Mouse (Mus musculus): Measurements from ENCODE around the gene Pex10. TPM values are rescaled to one million over a fixed set of nuclear protein-coding genes. Genes with fewer than 3 reads are reported as not detected.
A peak's percentile ranks its signal among the peaks of the same experiment; 100 is the strongest.

Gene Pex10
- polyA plus RNA-seq, 1 experiment from 2014 or later = 20.6 TPM

DNA sequence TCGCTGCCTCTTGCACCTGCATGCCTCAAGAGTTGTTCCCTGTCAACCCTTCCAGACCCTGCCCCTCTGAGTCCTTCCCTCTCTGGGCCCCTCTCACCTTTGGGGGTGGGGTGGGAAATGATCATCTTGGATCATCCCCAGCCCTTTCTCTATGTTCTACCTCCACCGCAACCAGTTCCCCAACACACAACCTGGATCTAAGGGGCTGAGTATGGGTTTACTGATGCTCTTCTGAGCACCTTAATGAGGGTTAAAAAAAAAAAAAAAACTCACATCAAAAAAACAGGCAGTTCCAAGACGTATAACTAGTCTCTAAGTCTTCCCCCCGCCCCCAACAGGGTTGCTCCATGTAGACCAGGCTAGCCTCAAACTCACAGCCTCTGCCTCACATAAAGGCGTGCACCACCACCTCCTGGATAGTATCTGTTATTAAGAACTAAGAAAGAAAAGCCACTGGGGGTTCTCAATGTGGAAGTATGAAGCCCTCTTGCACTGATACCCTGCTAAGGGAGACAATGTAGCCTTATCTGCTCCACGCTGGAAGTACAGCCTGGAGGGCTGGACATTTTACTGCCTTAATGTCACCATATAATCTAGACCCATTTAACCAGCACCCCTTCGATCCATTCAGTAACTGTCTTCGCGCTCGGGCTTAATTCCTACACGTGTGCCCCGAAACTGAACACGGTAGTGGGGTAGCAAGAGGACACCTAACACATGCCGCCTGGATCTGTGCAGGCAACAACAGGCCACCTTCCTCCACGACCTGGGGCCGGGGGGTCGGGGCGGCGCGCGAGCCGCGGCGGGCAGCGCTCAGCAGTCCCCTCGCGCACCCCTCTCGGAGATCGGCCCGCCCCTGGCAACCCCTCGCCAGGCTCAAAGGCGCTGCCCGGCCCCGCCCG, 18.6 kb downstream of the Pex10 start:
- Histone ChIP-seq H3K9ac (ENCODE audit: low read depth, low read length) (peak overlapping the region; percentile 97), H3K4me2 (ENCODE audit: low read length) (peak overlapping the region; percentile 91), H3K4me1 (ENCODE audit: control insufficient read depth, insufficient read depth, low read depth, low read length) (peaks cover 23% of the 10 kb centered on the region), H3K27ac (ENCODE audit: low read depth, low read length) (peak overlapping the region; percentile 94), H3K27me3 (replicated peaks; ENCODE audit: control insufficient read depth, insufficient read depth, low read length) (no peaks in the 10 kb centered on the region), H3K4me3 (ENCODE audit: low read length) (peak overlapping the region; percentile 69), H3K36me3 (ENCODE audit: control insufficient read depth, insufficient read depth, low read length) (peaks cover 19% of the 10 kb centered on the region; the same call in 1 of the 2 replicates), H3K9me3 (ENCODE audit: control insufficient read depth, low read length) (no peaks in the 10 kb centered on the region)
- ATAC-seq = no peak; the same call in none of the 2 replicates
- 6% methylated on average over 35 of the region's 35 CpGs for WGBS

DNA sequence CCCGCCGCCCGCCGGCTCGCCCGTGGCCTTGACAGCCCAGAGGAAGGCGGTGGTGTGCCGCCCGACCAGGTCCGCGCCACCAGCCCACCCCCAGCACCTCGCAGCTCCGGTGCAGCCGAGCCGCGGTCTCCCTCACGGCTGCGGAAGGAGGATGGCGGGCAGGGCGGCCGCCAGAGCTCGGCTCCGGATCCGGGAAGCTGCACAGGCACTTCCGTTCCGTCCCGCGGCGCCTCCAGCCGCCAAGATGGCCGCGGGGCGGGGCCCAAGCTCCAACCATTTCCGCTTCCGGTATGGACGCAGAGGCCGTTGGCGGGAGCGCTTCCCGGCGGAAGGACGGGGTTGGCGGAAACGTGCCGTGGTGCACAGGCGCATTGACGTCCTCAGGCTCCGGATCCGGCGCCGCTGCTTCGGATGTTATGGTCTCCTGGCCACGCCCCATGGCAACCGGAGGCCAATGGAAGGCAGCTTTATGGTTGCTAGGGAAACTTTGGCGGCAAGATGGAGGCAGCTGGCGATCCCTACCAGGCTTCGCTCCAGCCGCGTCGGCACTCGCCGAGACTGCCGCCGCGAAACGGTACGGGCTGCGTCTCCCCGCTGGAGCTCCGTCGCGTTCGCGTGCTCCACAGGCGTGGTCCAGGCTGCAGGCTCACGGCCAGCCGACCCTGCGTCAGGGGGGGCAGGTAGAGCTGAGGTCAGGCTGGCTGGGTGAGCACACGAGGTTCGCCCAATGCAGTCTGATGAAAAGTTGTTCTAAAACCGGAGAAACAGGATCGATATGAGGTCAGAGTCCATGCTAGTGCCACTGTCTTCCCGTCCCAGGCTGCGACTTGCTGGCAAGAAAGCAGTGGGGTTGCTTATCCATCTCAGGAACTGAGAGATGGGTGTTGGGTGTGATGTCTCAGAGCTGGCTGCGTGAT, 19.6 kb downstream of the Pex10 start, which contains the start of the genes Rer1 and Morn1:
Gene Rer1 (minus strand): TSS at position 275 of the 917 bp plus-strand sequence.
Gene Morn1 (plus strand): TSS at position 470 of the 917 bp plus-strand sequence.
- H3K9me3 ChIP-seq (ENCODE audit: control insufficient read depth, low read length) = no peaks in the 10 kb centered on the region
- WGBS = under 1% methylated on average over 66 of the region's 85 CpGs

DNA sequence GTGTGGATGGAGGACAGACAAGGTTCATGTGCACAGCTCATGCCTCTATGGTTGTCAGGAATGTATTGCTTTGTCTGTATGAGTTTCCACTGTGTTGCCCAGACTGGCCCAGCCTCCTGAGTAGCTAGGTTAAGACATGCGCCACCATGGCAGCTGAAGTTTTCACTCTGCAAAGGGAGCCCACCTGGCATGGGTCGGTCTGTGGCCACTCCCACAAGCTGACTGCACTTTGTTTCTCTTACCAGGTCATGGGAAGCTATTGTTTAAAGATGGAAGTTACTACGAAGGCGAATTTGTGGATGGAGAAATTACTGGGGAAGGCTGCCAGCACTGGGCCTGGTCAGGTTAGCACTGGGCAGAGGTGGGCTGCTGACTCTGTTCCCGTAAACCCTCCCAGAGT, 22.4 kb downstream of the Pex10 start:
- 88% methylated on average over 5 of the region's 5 CpGs for WGBS
- Histone ChIP-seq H3K4me1 (ENCODE audit: control insufficient read depth, insufficient read depth, low read depth, low read length) (peaks cover 20% of the 10 kb centered on the region), H3K4me2 (ENCODE audit: low read length) (no peak overlapping the region), H3K4me3 (ENCODE audit: low read length) (no peak overlapping the region), H3K27me3 (replicated peaks; ENCODE audit: control insufficient read depth, insufficient read depth, low read length) (no peaks in the 10 kb centered on the region), H3K36me3 (ENCODE audit: control insufficient read depth, insufficient read depth, low read length) (0 out of 2 replicates have a peak, but pooled peaks cover 4% of the 10 kb centered on the region), H3K9ac (ENCODE audit: low read depth, low read length) (no peak overlapping the region), H3K27ac (ENCODE audit: low read depth, low read length) (no peak overlapping the region), H3K9me3 (ENCODE audit: control insufficient read depth, low read length) (no peaks in the 10 kb centered on the region)
- ATAC-seq = no peak

More for the DNA sequence above, 19.6 kb downstream of the Pex10 start, which contains the start of the genes Rer1 and Morn1:
- Histone ChIP-seq H3K27ac (ENCODE audit: low read depth, low read length) (peak within 1 kb of the TSS; percentile 94), H3K4me1 (ENCODE audit: control insufficient read depth, insufficient read depth, low read depth, low read length) (peaks cover 23% of the 10 kb centered on the region), H3K4me3 (ENCODE audit: low read length) (peak within 1 kb of the TSS; percentile 69), H3K4me2 (ENCODE audit: low read length) (peak within 1 kb of the TSS; percentile 91), H3K36me3 (ENCODE audit: control insufficient read depth, insufficient read depth, low read length) (peaks cover 14% of the 10 kb centered on the region; the same call in 1 of the 2 replicates), H3K9ac (ENCODE audit: low read depth, low read length) (peak within 1 kb of the TSS; percentile 97), H3K27me3 (replicated peaks; ENCODE audit: control insufficient read depth, insufficient read depth, low read length) (no peaks in the 10 kb centered on the region)
- ATAC-seq = peak; percentile 97

DNA sequence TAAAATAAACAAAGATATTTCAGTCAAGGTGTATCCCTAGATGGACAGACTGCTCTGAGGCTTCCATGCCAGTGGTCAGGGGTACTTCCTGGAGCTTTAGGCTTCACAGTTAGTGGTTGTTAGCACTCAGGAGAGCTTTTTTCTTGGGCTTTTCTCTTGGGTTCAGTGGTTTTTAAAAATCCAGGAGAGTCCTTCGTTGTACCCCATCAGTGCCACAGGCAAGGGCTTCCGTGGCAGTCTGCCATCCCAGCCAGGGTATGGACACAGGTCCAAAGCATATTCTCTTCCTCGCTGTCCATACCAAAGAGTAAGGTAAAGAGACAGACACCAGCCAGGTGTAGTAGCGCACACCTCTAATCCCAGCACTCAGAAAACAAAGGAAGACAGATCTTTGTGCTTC, 23.3 kb downstream of the Pex10 start:
- no peaks in the 10 kb centered on the region for H3K9me3 ChIP-seq (ENCODE audit: control insufficient read depth, low read length)
- peaks cover 12% of the 10 kb centered on the region for H3K4me1 ChIP-seq (ENCODE audit: control insufficient read depth, insufficient read depth, low read depth, low read length)
- 95% methylated on average over 4 of the region's 4 CpGs for WGBS
- H3K27me3 ChIP-seq (replicated peaks; ENCODE audit: control insufficient read depth, insufficient read depth, low read length) = no peaks in the 10 kb centered on the region
- H3K4me2 ChIP-seq (ENCODE audit: low read length) = no peak overlapping the region
- H3K4me3 ChIP-seq (ENCODE audit: low read length) = no peak overlapping the region
- H3K27ac ChIP-seq (ENCODE audit: low read depth, low read length) = no peak overlapping the region
- 0 out of 2 replicates have a peak, but pooled peaks cover 4% of the 10 kb centered on the region for H3K36me3 ChIP-seq (ENCODE audit: control insufficient read depth, insufficient read depth, low read length)
- no peak overlapping the region for H3K9ac ChIP-seq (ENCODE audit: low read depth, low read length)
- ATAC-seq = no peak

DNA sequence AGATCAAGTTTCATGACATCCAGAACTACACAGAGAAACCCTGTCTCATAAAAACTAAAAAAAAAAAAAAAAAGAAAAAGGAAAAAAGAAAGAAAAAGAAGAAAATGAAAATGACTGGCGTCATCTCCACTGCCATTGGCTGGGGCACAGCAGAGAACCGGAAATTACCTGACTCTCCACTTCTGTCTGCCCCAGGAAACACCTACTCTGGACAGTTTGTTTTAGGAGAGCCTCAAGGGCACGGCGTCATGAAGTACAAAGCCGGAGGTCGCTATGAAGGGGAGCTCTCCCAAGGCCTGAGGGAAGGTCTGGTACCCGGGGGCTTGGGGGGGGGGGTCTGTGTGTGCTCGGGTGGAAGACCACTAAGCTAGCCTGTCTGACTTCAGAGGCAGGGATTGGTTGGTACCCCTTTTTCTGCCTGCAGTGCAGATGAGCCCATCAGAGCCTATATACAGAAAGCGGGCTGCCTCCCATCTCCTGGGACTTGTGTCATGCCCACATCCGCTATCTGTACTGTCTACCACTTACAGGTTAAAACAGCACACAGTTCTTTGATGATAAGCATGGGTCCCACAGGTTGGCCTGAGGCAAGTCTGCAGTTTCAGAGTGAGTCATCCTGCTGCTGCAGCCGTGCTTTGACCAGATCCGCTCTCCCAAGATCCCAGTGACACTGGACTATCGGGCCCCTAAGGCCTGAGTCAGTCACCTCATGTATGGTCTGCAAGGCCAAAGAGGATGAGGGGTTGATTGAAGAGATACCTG, 24.1 kb downstream of the Pex10 start:
- no peak overlapping the region for H3K4me2 ChIP-seq (ENCODE audit: low read length)
- no peaks in the 10 kb centered on the region for H3K27me3 ChIP-seq (replicated peaks; ENCODE audit: control insufficient read depth, insufficient read depth, low read length)
- H3K4me3 ChIP-seq (ENCODE audit: low read length) = no peak overlapping the region
- H3K9me3 ChIP-seq (ENCODE audit: control insufficient read depth, low read length) = no peaks in the 10 kb centered on the region
- H3K9ac ChIP-seq (ENCODE audit: low read depth, low read length) = no peak overlapping the region
- no peak overlapping the region for H3K27ac ChIP-seq (ENCODE audit: low read depth, low read length)
- 93% methylated on average over 13 of the region's 13 CpGs for WGBS
- no peak for ATAC-seq
- 0 out of 2 replicates have a peak, but pooled peaks cover 4% of the 10 kb centered on the region for H3K36me3 ChIP-seq (ENCODE audit: control insufficient read depth, insufficient read depth, low read length)
- H3K4me1 ChIP-seq (ENCODE audit: control insufficient read depth, insufficient read depth, low read depth, low read length) = peaks cover 13% of the 10 kb centered on the region

DNA sequence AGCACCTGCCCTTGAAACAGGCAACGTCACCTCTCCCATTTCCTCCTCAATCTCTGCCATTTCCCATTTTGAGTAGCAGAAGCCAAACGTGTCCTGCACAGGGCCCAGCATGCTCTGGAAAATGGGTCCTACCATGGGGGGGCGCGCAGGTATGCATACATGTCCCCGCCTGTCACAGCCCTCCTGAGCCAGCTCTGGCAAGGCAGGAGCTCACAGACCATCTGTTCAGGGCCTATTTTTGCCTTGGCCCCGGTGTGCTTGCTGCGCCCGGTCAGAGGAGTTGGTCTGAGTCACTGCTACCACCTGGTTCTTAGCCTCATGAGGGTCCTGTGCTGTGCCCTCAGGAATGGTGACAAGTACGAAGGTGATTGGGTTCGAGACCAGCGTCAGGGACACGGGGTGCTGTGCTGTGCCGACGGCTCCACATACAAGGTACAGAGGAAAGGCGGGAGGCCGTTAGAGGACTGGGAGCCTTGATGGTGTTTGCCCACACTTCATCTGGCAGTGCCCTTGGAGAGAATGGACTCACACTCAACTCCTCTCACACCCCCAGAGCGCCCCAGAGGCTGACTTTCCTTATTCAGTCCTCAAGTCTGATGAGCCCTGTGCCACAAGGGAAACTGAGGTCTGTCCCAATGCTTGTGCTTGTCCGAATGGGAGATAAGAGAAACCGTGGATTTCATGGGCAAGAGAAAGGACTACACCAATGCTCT, 26.1 kb downstream of the Pex10 start:
- H3K9ac ChIP-seq (ENCODE audit: low read depth, low read length) = no peak overlapping the region
- no peaks in the 10 kb centered on the region for H3K27me3 ChIP-seq (replicated peaks; ENCODE audit: control insufficient read depth, insufficient read depth, low read length)
- H3K4me1 ChIP-seq (ENCODE audit: control insufficient read depth, insufficient read depth, low read depth, low read length) = peaks cover 7% of the 10 kb centered on the region
- H3K9me3 ChIP-seq (ENCODE audit: control insufficient read depth, low read length) = no peaks in the 10 kb centered on the region
- no peak overlapping the region for H3K4me2 ChIP-seq (ENCODE audit: low read length)
- ATAC-seq = no peak
- no peak overlapping the region for H3K27ac ChIP-seq (ENCODE audit: low read depth, low read length)
- 0 out of 2 replicates have a peak, but pooled peaks cover 4% of the 10 kb centered on the region for H3K36me3 ChIP-seq (ENCODE audit: control insufficient read depth, insufficient read depth, low read length)
- no peak overlapping the region for H3K4me3 ChIP-seq (ENCODE audit: low read length)
- WGBS = 93% methylated on average over 19 of the region's 19 CpGs

DNA sequence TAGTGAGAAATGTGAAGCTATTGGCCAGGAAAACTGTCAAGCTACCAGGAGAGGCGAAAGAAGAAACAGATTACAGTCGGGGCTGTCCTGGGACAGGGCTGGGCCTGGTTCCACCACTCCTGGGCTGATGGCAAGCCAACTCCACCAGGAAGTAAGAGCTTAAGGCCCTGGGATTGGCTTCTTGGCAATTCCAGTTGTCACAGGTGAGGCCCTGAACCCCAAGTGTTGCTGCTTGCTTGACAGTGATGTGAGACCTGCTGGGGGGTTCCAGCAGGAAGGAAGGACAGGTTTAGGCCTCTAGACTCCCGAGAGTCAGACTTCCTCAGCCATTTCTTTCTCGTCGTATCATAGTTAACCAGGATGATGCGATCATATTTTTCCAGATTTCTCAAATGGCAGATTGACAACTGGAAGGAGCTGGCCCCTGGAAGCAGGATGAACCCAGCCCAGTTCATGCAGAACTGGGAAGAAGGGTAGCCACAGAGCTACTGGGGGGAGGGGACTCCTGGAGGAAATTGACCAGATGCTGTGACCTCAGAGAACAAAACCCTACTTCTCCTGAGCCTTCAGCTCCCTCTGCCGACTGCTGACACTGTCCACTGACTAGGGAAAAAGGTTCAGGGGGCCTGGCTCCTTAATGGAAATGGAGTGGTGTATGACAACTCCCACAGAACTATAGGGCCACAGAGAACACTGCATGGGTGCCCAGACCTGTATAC, 26.8 kb downstream of the Pex10 start:
- H3K4me2 ChIP-seq (ENCODE audit: low read length) = no peak overlapping the region
- H3K9ac ChIP-seq (ENCODE audit: low read depth, low read length) = no peak overlapping the region
- WGBS = 83% methylated on average over 7 of the region's 7 CpGs

More for the DNA sequence above, 26.8 kb downstream of the Pex10 start:
- H3K9me3 ChIP-seq (ENCODE audit: control insufficient read depth, low read length) = no peaks in the 10 kb centered on the region
- no peak overlapping the region for H3K27ac ChIP-seq (ENCODE audit: low read depth, low read length)
- no peaks in the 10 kb centered on the region for H3K27me3 ChIP-seq (replicated peaks; ENCODE audit: control insufficient read depth, insufficient read depth, low read length)
- H3K4me3 ChIP-seq (ENCODE audit: low read length) = no peak overlapping the region
- H3K4me1 ChIP-seq (ENCODE audit: control insufficient read depth, insufficient read depth, low read depth, low read length) = peaks cover 7% of the 10 kb centered on the region
- H3K36me3 ChIP-seq (ENCODE audit: control insufficient read depth, insufficient read depth, low read length) = 0 out of 2 replicates have a peak, but pooled peaks cover 4% of the 10 kb centered on the region
- no peak for ATAC-seq

All from hindbrain, embryonic 16.5 days (tissue).